Mouse (Mus musculus): Measurements from ENCODE around the gene Lmln.
"Not testable (repeated sequence)": the region's sequence is repeated elsewhere in the genome, so short reads cannot be mapped to it uniquely, and the experiment has no call there.

The Lmln gene

GRCm38 (mm10) chr16:33130731-33131130 lies 68.4 kb downstream of the Lmln start:
- DNase-seq (ENCODE audit: extremely low spot score, low read depth, low spot score), result no peak

DNA sequence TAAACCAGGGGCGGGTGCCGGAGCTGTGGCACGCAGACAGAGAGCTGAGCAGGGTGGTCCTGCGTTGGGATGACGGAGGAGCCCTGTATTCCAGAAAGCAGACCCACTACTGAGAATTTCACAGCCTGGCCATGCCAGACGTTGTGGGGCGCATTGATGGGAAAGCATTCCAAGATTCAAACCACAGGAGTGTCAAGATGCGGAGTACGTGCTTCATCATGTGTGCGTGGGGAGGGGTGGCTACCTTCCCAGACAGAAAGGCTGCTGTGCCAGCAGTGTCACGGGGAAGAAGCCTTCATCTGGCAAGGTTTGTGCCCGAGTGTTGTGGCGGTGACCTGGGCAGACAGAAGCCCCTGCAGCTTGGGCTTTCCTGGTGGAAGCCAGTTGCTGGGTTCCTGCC lies 70.9 kb downstream of the Lmln start:
- no peak for DNase-seq (ENCODE audit: extremely low spot score, low read depth, low spot score)

DNA sequence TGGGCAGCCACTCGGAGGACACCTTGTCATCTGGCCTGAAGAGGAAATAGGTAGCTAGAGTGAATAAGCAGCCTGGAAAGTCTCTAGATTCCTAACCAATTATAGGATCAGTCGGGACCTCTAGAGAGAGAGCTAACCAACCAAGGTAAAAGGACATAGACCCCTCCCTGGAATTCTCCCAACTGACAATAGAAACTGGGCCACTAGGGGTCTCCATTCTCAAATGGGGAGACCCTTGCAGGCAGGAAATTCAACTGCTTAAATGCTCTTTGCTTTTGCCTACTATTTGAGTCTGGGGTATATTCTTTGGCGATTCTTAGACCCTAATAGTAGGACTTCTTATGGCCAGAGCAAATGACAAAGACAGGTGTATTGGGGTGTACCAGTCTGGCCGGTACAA lies 72.8 kb downstream of the Lmln start:
- no peak for DNase-seq (ENCODE audit: extremely low spot score, low read depth, low spot score)

- not testable (repeated sequence) for DNase-seq (ENCODE audit: extremely low spot score, low read depth, low spot score)
These were observed 76.7 kb downstream of the Lmln start for GRCm38 (mm10) chr16:33139061-33139460.

DNA sequence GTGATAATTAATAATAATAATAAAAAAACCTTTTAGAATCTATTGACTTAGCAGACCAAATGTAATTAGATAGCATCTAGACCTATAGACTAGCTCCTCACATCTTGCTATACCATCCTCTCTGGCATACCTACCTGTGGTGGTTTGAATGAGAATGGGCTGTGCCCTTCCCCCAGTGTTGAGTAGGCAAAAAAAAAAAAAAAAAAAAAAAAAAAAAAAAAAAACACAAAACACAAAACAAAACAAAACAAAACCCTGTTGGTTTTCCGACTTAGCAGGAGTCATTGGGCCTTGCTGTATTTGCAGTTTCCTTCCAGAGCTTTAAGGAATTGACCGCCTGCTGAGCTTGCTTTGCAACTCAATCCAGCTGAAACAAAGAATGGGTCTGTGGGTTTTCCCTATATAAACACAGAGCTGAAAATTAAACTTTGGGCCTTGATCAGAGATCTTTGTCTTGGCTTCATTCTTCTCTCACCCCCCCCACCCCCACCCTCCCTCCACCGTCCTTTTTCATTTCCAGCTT lies 79.5 kb downstream of the Lmln start:
- DNase-seq (ENCODE audit: extremely low spot score, low read depth, low spot score), result no peak

- DNase-seq (ENCODE audit: extremely low spot score, low read depth, low spot score), result no peak
These were observed 81.1 kb downstream of the Lmln start for GRCm38 (mm10) chr16:33143452-33143851.

DNA sequence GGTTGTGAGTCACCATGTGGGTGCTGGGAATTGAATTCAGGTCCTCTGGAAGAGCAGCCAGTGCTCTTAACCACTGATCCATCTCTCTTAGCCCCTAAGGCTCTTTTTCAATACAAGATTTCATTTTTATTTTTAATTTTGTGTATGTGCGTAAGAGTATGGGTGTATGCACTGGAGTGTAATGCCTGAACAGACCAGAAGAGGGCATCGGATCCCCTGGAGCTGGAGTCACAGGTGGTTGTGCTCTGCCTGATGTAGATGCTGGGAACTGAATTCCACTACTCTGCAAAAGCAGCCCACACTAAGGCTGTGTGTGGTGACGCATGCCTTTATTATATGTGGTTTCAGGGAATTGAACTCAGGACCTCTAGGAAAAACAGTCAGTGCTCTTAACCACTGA lies 83.9 kb downstream of the Lmln start:
- no peak for DNase-seq (ENCODE audit: extremely low spot score, low read depth, low spot score)

GRCm38 (mm10) chr16:33148135-33148534 lies 85.8 kb downstream of the Lmln start:
- no peak for DNase-seq (ENCODE audit: extremely low spot score, low read depth, low spot score)

DNA sequence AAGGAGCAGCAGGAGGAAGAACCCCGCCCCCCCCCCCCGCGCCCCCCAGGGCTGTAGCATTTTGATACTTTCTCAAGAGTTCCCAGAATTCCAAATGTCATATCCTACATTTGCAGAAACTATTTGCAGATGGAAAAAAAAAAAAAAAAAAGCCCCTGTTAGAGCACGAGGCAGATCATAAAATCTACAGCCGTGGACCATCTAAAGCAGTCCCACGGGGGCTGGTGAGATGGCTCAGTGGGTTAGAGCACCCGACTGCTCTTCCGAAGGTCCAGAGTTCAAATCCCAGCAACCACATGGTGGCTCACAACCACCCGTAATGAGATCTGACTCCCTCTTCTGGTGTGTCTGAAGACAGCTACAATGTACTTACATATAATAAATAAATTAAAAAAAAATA lies 88.6 kb downstream of the Lmln start:
- not testable (repeated sequence) for DNase-seq (ENCODE audit: extremely low spot score, low read depth, low spot score)

DNA sequence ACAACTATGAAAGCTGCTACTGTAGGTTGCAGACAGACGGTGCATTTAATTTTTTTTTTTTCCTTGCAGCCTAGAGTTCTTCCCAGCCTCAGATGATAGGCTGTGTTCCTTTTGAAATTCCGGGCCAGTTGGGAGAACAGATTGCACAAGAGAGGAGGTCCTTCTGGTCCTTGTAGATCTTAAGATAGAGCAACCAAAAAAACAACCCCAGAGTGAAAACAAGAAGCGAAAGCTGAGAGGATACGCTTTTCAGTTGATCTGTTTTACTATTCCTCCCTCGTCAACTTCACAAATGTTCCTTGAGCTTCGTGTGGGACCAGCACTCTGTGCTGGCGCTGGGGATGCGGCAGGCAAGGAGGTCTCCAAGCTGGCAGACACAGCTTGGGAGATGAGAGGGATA lies 89.2 kb downstream of the Lmln start:
- DNase-seq (ENCODE audit: extremely low spot score, low read depth, low spot score), result no peak

GRCm38 (mm10) chr16:33154992-33155391 lies 92.7 kb downstream of the Lmln start:
- no peak for DNase-seq (ENCODE audit: extremely low spot score, low read depth, low spot score)

GRCm38 (mm10) chr16:33158006-33158405 lies 95.7 kb downstream of the Lmln start:
- DNase-seq (ENCODE audit: extremely low spot score, low read depth, low spot score), result no peak

- no peak for DNase-seq (ENCODE audit: extremely low spot score, low read depth, low spot score)
These were observed 96.3 kb downstream of the Lmln start for GRCm38 (mm10) chr16:33158590-33159071.

- no peak for DNase-seq (ENCODE audit: extremely low spot score, low read depth, low spot score)
These were observed 97.0 kb downstream of the Lmln start for GRCm38 (mm10) chr16:33159363-33159762.

DNA sequence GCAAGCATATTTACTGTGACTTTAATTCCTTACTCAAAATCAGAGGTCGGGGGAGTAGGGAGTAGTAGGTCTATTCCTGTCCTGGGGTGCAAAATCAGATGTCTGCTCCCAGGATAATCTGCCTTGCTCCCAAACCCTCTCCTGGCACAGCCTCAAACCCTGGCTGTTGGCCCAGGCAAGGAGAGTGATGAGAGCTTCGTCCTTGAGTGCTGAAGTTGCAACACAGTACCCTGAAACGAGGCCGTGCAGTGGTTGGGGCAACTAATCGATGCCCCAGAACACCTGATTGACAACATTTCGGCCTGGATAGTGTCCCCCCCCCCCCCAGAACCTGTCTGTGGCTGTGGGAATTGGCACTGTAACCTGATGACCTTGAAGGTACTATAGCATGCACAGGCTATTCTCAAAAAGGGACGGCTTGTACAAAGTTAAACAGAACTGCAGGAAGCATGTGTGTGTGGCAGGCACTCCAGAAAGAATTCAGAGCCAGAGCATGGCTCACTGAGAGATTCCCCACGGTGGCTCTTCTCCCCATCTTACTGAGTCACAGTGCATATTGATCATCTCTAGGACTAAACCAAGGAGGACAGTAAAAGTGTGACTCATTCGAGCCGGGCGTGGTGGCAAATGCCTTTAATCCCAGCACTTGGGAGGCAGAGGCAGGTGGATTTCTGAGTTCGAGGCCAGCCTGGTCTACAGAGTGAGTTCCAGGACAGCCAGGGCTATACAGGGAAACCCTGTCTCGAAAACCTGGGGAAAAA lies 101.2 kb downstream of the Lmln start:
- DNase-seq (ENCODE audit: extremely low spot score, low read depth, low spot score), result no peak

DNA sequence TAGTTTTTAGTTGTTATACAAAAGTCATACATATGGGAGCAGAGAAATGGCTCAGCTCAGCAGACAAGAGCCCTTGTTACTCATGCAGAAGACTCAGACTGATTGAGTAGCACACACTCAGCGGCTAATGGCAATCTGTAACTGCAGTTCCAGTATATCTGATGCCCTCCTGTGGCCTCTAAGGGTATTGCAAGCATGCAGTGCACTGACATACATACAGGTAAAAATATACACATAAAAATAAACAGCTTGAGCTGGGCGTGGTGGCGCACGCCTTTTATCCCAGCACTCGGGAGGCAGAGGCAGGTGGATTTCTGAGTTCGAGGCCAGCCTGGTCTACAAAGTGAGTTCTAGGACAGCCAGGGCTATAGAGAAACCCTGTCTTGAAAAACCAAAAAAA lies 104.0 kb downstream of the Lmln start:
- DNase-seq (ENCODE audit: extremely low spot score, low read depth, low spot score), result not testable (repeated sequence)

- DNase-seq (ENCODE audit: extremely low spot score, low read depth, low spot score), result no peak
These were observed 105.2 kb downstream of the Lmln start for GRCm38 (mm10) chr16:33167537-33167936.

DNA sequence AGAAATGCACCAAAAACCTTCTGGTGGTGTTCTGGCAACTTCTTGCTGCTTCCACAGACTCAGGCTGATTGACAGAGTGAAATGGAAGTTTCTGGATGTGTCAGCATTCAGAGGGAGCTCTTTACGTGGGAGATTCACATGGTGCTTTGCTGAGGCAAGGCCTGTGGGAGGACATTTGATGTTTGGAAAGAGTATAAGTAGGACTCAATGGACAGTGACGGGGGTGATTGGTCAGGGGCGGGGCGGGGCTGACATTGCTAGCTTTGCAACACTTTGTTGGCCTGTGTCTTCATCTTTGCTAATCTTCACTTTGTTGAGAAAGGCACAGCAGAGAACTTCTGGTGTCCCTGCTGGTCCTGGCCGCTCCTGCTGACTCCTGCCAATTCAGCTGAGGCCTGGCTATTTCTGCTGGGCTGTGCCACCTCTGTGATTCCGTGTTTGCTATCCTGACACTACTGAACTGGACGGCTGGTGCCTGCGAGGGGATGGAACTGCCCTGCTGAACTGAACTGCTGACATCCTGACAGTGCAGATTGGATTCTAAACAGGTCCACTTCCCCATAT lies 107.2 kb downstream of the Lmln start:
- DNase-seq (ENCODE audit: extremely low spot score, low read depth, low spot score), result no peak

- DNase-seq (ENCODE audit: extremely low spot score, low read depth, low spot score), result no peak
These were observed 108.6 kb downstream of the Lmln start for GRCm38 (mm10) chr16:33170716-33171587.

DNA sequence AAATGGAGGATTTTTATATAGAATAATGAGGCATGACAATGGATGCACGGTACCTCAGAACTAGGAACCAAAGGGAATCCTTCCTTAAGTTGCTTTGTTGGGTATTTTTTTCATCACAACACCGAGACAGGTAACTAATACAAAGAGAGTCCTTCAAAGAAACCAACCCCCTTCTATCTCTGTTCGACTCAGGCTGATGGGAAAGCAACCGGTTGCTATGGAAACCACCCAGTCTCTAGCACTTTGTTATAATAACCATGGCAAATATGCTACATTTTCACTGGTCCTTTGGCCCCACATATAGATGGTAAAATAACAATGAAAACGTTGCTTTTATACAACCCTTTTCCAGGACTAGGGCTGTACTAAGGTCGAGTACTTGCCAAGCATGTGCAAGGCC lies 109.5 kb downstream of the Lmln start:
- DNase-seq (ENCODE audit: extremely low spot score, low read depth, low spot score), result no peak

- no peak for DNase-seq (ENCODE audit: extremely low spot score, low read depth, low spot score)
These were observed 110.8 kb downstream of the Lmln start for GRCm38 (mm10) chr16:33173151-33173550.
